Mouse (Mus musculus): ENCODE measurements at regions not wholly inside any gene's neighbourhood (a gene's known extent, or its start where the extent isn't known, plus 50 kb on each side); places are given as distances from the start of the nearest gene placed in this dataset.
"Not testable (repeated sequence)": the region's sequence is repeated elsewhere in the genome, so short reads cannot be mapped to it uniquely, and the experiment has no call there.

GRCm38 (mm10) chr12:114583371-114583770 is 1039.7 kb downstream of the Adam6a start:
- no peak for DNase-seq

GRCm38 (mm10) chr12:114587227-114587626 is 1043.5 kb downstream of the Adam6a start:
- DNase-seq: peak in 1 of 2 experiments; percentile 11

GRCm38 (mm10) chr12:114597672-114598071 is 1054.0 kb downstream of the Adam6a start:
- no peak for DNase-seq

DNA sequence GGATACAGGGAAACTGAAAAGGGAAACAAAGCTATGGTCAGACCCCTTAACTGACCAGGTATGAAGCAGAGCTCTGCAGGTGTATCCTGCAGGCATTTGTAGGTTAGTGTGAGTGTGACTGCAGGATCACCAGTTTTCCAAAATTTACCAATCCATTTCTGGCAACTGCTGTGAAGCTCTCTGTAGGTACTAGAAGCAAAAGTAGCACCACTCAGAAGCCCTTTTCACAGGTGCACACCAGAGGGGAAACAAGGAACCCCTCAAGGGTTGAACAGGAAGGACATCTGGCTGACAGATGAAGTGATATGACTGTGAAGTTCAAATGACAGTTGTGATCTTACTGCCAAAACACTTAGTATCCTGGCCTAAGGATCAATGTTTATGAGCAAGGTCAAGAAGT is 1065.5 kb downstream of the Adam6a start:
- no peak for DNase-seq

- DNase-seq: no peak
Measured at GRCm38 (mm10) chr12:114612108-114612507, 1068.4 kb downstream of the Adam6a start.

DNA sequence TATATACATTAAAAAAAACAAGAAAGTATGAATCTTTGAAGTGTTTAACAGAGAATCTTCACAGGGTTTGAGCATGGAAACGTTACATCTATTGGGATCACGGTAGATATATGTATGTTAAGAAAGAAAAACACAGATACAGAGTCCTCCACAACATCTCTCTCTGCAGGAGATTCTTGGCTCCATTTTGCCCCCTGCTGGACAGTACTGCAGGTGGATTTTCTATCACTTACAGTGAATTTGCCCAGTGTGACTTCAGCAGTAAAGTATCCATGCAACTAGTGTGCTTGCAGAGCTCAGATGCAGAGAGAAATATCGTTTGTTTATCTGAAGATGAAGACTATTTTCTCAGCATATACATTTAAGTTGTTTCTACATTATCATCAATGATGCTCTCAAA is 1071.5 kb downstream of the Adam6a start:
- DNase-seq: no peak

- no peak for DNase-seq
Measured at GRCm38 (mm10) chr12:114615712-114616111, 1072.0 kb downstream of the Adam6a start.

GRCm38 (mm10) chr12:114641089-114641488 is 1097.4 kb downstream of the Adam6a start:
- no peak for DNase-seq

DNA sequence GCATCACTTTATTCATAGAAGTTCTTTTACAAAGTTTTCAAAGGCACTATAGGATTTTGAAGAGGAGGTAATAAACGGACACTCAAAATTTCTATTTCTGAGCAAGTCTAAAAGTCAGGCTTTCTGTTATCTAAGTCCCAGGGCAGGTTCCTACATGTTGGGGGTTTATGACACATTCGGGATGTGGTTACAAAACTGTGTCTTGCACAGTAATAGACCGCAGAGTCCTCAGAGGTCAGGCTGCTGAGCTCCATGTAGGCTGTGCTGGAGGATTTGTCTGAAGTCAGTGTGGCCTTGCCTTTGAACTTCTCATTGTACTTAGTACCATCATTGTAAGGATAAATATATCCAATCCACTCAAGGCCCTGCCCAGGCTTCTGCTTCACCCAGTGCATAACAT is 1102.7 kb downstream of the Adam6a start:
- DNase-seq: no peak

DNA sequence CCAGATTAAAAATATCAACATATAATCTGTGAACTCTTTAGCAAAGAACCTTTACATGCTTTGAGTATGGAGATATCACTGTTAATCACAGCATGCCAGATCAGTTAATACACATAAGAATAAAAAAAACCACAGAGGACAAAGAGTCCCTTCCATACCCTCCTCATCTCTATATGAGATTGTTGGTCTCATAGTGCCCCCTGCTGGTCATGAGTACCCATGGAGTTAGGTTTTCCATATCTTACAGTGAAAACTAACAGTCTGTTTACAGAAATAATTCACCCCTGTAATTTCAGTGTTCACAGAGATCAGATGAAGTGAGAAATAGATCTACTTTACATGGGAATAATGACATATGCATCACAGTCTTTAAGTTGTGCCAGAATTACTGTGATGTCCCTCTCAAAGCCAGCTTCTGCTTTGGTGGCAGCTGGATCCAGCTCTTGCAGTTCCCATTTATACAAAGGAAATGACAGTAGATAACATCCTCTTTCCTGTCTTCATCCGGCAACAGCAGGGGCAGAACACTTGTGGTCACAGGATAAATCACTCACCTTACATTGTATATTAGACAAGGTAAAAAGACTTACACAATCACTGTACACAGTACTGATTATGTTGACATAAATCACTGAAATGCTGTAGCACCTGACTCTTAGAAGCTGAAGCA is 1106.9 kb downstream of the Adam6a start:
- DNase-seq: peak in 1 of 2 experiments; percentile 1

DNA sequence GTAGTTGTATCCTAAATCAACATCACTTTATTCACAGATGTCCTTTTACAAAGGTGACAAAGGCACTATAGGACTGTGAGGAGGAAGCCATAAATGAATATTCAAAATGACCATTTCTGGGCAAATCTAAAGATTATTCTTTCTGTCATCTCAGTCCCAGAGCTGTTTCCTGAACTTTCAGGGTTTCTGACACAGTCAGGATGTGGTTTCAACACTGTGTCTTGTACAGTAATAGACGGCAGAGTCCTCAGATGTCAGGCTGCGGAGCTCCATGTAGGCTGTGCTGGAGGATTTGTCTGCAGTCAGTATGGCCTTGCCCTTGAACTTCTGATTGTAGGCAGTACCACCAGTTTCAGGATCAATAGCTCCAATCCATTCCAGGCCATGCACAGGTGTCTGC is 1113.4 kb downstream of the Adam6a start:
- not testable (repeated sequence) for DNase-seq
